Mouse (Mus musculus): ENCODE measurements around the gene Apobec2.

- TF ChIP-seq CTCF (IDR thresholded peaks at IDR 0.05; ENCODE audit: control insufficient read depth, insufficient read depth, insufficient read length), result no peak
- TF ChIP-seq CEBPB (IDR thresholded peaks at IDR 0.05; ENCODE audit: low read depth), result no peak
- no peak for TF ChIP-seq FOSL1 (IDR thresholded peaks at IDR 0.05; ENCODE audit: insufficient read depth, low read length, poor library complexity, severe bottlenecking)
- peak; percentile 65 for TF ChIP-seq MYOD1 (IDR thresholded peaks at IDR 0.05; ENCODE audit: control insufficient read depth, insufficient read length, low read depth)
Observed at GRCm38 (mm10) chr17:48430394-48430793, 2.3 kb downstream of the Apobec2 start.
